Mouse (Mus musculus): ENCODE data around the gene Mymx. TPM values are rescaled to one million over a fixed set of nuclear protein-coding genes. Genes with fewer than 3 reads are reported as not detected.
"Not testable (repeated sequence)": the region's sequence is repeated elsewhere in the genome, so short reads cannot be mapped to it uniquely, and the experiment has no call there.

Mymx gene
- polyA plus RNA-seq, 1 experiment from 2014 or later, result not detected

DNA sequence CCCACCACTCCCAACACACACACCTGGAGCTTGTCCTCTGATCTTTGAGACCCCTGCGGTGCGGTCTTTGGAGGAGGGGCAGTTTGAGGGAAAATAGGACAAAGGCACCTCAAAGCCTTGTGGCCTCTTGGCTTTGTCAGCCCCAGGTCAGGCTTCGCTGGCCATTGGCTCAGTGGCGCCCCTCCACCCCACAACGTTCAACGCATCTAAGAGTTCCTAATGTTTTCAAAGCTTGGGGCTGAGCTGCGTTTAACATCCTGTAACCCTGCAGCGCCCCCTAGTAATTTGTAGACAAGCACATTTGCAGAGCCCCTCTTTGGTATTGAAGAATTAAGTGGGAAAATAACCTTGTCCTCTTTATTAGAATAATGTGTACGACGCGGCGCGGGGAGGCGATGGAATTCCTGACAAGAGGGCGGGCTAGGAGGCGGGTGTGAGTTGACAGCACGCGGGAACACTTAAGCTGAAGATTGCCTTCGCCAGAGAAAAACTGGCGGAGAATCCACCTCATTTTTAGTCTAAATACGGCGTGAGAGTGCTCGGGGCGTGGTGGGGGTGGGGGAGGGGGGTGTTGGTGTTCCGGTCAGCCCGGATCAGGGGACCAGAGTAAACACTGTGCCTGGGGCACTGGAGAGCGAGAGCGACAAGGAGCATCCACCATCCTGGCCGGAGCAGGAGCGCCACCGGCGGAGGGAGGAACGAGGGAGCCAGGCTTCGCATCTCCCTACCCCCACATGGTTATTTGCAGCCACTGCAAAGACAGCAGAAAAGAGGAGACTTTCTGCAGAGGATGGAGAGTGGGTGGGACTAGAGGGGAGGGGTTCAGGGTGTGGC lies 28.2 kb upstream of the Mymx start:
- WGBS, result 1% methylated on average over 34 of the region's 34 CpGs
- peak overlapping the region; percentile 46 for H3K4me3 ChIP-seq (replicated peaks; ENCODE audit: low read depth, low read length)

DNA sequence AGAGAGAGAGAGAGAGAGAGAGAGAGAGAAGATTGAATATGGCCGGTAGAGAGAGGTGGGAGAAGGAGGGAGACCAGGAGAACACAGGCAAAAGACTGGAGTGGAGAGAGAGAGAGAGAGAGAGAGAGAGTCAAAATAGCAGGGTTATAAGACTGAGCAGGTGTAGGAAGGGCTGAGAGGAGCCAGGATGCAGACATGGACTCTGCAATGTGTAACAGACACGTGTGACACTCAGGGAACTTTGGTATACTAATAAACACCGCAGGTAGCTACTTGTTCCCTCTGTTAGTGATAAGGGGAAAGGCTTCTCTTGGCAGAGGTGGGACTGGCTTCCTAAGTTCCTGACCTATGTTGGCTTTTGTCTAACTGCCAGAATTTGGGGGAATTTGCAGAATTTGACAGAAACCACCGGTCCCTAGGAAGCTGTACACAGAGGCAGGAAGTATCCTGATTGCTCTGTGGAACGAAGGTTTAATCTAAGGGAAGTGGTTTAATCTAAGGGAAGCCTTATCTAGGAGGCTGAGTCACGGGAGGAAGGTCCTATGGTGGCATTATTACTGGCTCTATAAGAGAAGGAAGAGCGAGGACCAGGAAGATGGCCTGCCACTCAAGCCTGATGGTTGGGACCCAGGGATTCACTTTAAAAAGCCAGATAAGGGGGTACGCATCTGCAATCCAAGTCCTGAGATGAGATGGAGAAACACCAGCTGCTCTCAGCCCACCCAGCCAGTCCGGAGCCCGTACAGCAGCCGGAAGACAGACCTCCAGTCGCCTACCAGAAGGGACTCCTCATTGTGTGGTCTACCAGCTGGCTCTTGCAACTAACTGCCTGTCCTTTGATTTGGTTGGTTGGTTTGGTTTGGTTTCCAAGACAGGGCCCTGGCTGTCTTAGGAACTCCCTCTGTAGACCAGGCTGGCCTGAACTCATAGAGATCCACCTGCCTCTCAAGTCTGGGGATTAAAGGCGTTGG lies 27.3 kb upstream of the Mymx start:
- DNase-seq, result no peak
- Histone ChIP-seq H3K36me3 (ENCODE audit: control insufficient read depth, insufficient read depth, low read length) (no peaks in the 10 kb centered on the region), H3K4me3 (replicated peaks; ENCODE audit: low read depth, low read length) (peak overlapping the region; percentile 46), H3K9me3 (ENCODE audit: control insufficient read depth, low read length) (no peaks in the 10 kb centered on the region), H3K27ac (replicated peaks; ENCODE audit: low read depth, low read length) (peak overlapping the region; percentile 60; the same call in 1 of the 2 replicates), H3K9ac (replicated peaks; ENCODE audit: low read length) (peak overlapping the region; percentile 58; the same call in 1 of the 2 replicates), H3K27me3 (ENCODE audit: control insufficient read depth, insufficient read depth, low read length) (no peaks in the 10 kb centered on the region), H3K4me1 (ENCODE audit: control insufficient read depth, insufficient read depth, low read length) (0 out of 2 replicates have a peak, but pooled peaks cover 5% of the 10 kb centered on the region), H3K4me2 (ENCODE audit: low read length) (peak overlapping the region; percentile 74)
- no peak for ATAC-seq (ENCODE audit: low FRiP score, low TSS enrichment)
- WGBS, result 61% methylated on average over 13 of the region's 13 CpGs

More for the DNA sequence above, 28.2 kb upstream of the Mymx start:
- ATAC-seq (ENCODE audit: low FRiP score, low TSS enrichment), result peak; percentile 79
- Histone ChIP-seq H3K27ac (replicated peaks; ENCODE audit: low read depth, low read length) (peak overlapping the region; percentile 60), H3K9me3 (ENCODE audit: control insufficient read depth, low read length) (no peaks in the 10 kb centered on the region), H3K4me2 (ENCODE audit: low read length) (peak overlapping the region; percentile 74), H3K9ac (replicated peaks; ENCODE audit: low read length) (peak overlapping the region; percentile 58), H3K4me1 (ENCODE audit: control insufficient read depth, insufficient read depth, low read length) (0 out of 2 replicates have a peak, but pooled peaks cover 5% of the 10 kb centered on the region), H3K27me3 (ENCODE audit: control insufficient read depth, insufficient read depth, low read length) (no peaks in the 10 kb centered on the region), H3K36me3 (ENCODE audit: control insufficient read depth, insufficient read depth, low read length) (no peaks in the 10 kb centered on the region)
- DNase-seq, result peak; percentile 87

DNA sequence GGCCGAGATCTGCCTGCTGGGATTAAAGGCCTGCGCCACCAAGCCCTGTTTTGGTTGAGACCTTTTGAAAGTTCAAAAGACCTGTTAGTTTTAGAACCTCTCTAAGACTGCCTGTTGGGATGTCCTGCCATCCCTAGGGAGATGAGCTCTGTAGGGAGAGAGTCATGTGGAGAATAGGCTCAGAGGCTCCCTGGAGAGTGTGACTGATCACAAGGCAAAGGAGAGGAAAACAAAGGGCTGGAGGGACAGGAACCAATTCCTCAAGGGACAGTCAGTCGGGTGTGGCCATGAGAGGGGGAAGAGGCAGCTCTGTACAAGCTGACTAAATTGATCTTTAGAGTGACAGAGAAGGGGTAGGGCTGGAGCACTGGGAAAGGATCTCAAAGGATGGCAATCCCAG lies 26.3 kb upstream of the Mymx start:
- ATAC-seq (ENCODE audit: low FRiP score, low TSS enrichment), result no peak
- no peaks in the 10 kb centered on the region for H3K36me3 ChIP-seq (ENCODE audit: control insufficient read depth, insufficient read depth, low read length)
- H3K27ac ChIP-seq (replicated peaks; ENCODE audit: low read depth, low read length), result no peak overlapping the region
- no peak overlapping the region for H3K4me3 ChIP-seq (replicated peaks; ENCODE audit: low read depth, low read length)
- 16% methylated on average over 3 of the region's 3 CpGs for WGBS
- 0 out of 2 replicates have a peak, but pooled peaks cover 5% of the 10 kb centered on the region for H3K4me1 ChIP-seq (ENCODE audit: control insufficient read depth, insufficient read depth, low read length)
- H3K27me3 ChIP-seq (ENCODE audit: control insufficient read depth, insufficient read depth, low read length), result no peaks in the 10 kb centered on the region
- DNase-seq, result no peak
- H3K4me2 ChIP-seq (ENCODE audit: low read length), result no peak overlapping the region
- no peaks in the 10 kb centered on the region for H3K9me3 ChIP-seq (ENCODE audit: control insufficient read depth, low read length)
- no peak overlapping the region for H3K9ac ChIP-seq (replicated peaks; ENCODE audit: low read length)

GRCm38 (mm10) chr17:45626577-45627134 lies 24.8 kb upstream of the Mymx start:
- Histone ChIP-seq H3K4me3 (replicated peaks; ENCODE audit: low read depth, low read length) (no peak overlapping the region), H3K36me3 (ENCODE audit: control insufficient read depth, insufficient read depth, low read length) (no peaks in the 10 kb centered on the region), H3K9ac (replicated peaks; ENCODE audit: low read length) (no peak overlapping the region), H3K4me2 (ENCODE audit: low read length) (no peak overlapping the region; the same call in 1 of the 2 replicates), H3K27ac (replicated peaks; ENCODE audit: low read depth, low read length) (no peak overlapping the region), H3K9me3 (ENCODE audit: control insufficient read depth, low read length) (no peaks in the 10 kb centered on the region), H3K4me1 (ENCODE audit: control insufficient read depth, insufficient read depth, low read length) (0 out of 2 replicates have a peak, but pooled peaks cover 5% of the 10 kb centered on the region), H3K27me3 (ENCODE audit: control insufficient read depth, insufficient read depth, low read length) (no peaks in the 10 kb centered on the region)
- no peak for ATAC-seq (ENCODE audit: low FRiP score, low TSS enrichment)
- 19% methylated on average over 15 of the region's 15 CpGs for WGBS
- peak; percentile 92 for DNase-seq

GRCm38 (mm10) chr17:45623425-45623824 lies 21.5 kb upstream of the Mymx start:
- H3K27me3 ChIP-seq (ENCODE audit: control insufficient read depth, insufficient read depth, low read length); H3K9ac ChIP-seq (replicated peaks; ENCODE audit: low read length); H3K27ac ChIP-seq (replicated peaks; ENCODE audit: low read depth, low read length); H3K4me2 ChIP-seq (ENCODE audit: low read length); H3K4me1 ChIP-seq (ENCODE audit: control insufficient read depth, insufficient read depth, low read length); H3K36me3 ChIP-seq (ENCODE audit: control insufficient read depth, insufficient read depth, low read length); H3K4me3 ChIP-seq (replicated peaks; ENCODE audit: low read depth, low read length); DNase-seq; ATAC-seq (ENCODE audit: low FRiP score, low TSS enrichment); H3K9me3 ChIP-seq (ENCODE audit: control insufficient read depth, low read length): not testable (repeated sequence)
- whole genome bisulfite sequencing, result 93% methylated on average over 8 of the region's 8 CpGs

DNA sequence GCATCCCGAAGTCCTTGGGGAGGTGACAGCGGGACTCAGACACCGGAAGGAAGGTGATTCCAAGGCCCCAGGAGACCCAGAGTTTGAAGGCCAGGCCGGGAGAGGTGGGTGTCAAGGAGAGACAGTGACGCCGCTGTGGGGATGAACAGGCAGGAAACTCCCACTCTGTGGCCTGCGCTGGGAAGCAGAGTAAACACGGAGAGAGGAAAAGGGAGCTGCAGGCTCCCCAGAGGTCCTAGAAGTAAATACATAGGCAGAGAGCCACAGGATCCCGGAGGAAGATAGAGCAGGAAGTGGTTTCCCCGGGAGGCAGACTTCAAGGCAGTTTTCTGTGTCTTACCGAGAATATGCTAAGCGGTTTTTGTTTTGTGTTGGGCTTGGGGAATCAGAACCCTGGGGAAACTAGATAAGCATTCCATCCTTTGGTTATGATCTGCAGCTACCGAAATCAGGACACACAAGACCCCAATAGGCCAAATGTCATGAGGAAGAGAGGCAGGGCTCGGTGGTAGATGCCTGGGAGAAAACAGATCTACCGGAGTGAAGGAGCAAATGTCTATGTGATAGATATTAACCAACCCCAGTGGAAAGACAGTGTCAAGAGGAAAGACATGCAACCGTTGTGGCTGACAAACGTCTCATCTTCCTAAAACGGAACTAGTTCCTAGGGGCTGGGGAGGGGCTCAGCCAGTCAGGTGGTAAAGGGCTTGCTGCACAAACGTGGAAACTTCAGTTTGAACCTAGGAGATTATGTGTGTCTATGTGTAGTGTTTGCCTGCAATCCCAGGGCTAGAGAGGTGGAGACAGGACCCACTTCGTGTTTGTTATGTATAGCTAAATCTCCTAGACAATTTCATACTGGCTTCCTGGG lies 17.7 kb upstream of the Mymx start:
- 33% methylated on average over 20 of the region's 20 CpGs for WGBS
- no peaks in the 10 kb centered on the region for H3K4me1 ChIP-seq (ENCODE audit: control insufficient read depth, insufficient read depth, low read length)
- DNase-seq (no peak), ATAC-seq (ENCODE audit: low FRiP score, low TSS enrichment) (no peak)
- H3K4me3 ChIP-seq (replicated peaks; ENCODE audit: low read depth, low read length), result no peak overlapping the region
- no peaks in the 10 kb centered on the region for H3K9me3 ChIP-seq (ENCODE audit: control insufficient read depth, low read length)
- H3K27me3 ChIP-seq (ENCODE audit: control insufficient read depth, insufficient read depth, low read length), result no peaks in the 10 kb centered on the region
- H3K4me2 ChIP-seq (ENCODE audit: low read length), result peak overlapping the region; percentile 17
- H3K27ac ChIP-seq (replicated peaks; ENCODE audit: low read depth, low read length), result no peak overlapping the region
- no peak overlapping the region for H3K9ac ChIP-seq (replicated peaks; ENCODE audit: low read length)
- no peaks in the 10 kb centered on the region for H3K36me3 ChIP-seq (ENCODE audit: control insufficient read depth, insufficient read depth, low read length)

DNA sequence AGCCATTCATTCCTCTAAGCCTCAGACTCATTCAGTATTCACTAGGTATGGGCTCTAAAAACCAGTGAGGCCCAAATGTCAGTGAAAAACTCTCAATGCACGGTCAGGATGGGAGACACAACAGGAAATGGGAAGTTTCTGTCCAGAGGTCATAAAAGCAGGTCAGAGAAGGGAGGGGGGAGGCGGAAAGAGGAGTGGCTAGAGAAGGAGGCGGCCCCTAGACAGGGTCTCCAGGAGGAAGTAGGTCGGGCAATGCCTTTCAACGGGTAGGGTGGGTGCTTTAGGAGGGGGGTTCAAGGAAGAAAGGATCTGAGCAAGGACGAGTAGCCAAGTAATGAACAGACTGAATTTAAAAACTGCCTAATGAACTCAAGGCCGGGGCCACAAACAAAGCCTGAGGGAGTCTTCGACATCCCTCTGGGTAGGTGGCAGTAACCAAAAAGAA lies 17.1 kb upstream of the Mymx start:
- peak overlapping the region; percentile 17 for H3K4me2 ChIP-seq (ENCODE audit: low read length)
- 17% methylated on average over 8 of the region's 8 CpGs for WGBS
- no peak overlapping the region for H3K27ac ChIP-seq (replicated peaks; ENCODE audit: low read depth, low read length)
- no peaks in the 10 kb centered on the region for H3K9me3 ChIP-seq (ENCODE audit: control insufficient read depth, low read length)
- no peaks in the 10 kb centered on the region for H3K36me3 ChIP-seq (ENCODE audit: control insufficient read depth, insufficient read depth, low read length)
- no peaks in the 10 kb centered on the region for H3K27me3 ChIP-seq (ENCODE audit: control insufficient read depth, insufficient read depth, low read length)
- no peak overlapping the region for H3K4me3 ChIP-seq (replicated peaks; ENCODE audit: low read depth, low read length)
- H3K4me1 ChIP-seq (ENCODE audit: control insufficient read depth, insufficient read depth, low read length), result no peaks in the 10 kb centered on the region
- no peak overlapping the region for H3K9ac ChIP-seq (replicated peaks; ENCODE audit: low read length)
- DNase-seq (no peak), ATAC-seq (ENCODE audit: low FRiP score, low TSS enrichment) (no peak)

Data from midbrain, embryonic 14.5 days (tissue).